Mouse (Mus musculus) cerebellum, adult 11 months (tissue): Measurements from ENCODE around the gene Pfkfb2.
"Not testable (repeated sequence)": the region's sequence is repeated elsewhere in the genome, so short reads cannot be mapped to it uniquely, and the experiment has no call there.

Experiments used
- DNase-seq: peaks from one replicate; pipeline ENCODE4 v3.0.0; 2022

Gene Pfkfb2

GRCm38 (mm10) chr1:130681656-130682413 lies 47.2 kb downstream of the Pfkfb2 start:
- no peak for DNase-seq

DNA sequence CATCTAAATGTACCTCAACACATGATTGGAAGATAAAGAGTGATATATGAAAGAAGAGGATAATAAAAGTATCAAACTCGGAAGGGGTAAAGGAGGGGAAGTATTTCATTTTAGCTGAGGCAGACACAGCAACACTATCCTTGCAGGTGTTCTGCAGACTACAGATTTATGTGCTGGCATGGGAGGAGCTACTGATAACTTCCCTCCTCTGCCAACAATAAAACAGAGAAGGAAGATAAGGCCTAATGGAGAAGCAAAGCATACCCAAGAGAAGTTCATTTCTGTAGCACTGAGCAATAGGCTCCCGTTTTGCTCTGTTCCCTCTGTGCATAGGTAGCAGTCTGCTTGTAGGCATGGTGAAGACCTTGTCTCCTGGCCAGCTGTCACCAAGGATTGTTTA lies 48.0 kb downstream of the Pfkfb2 start:
- no peak for DNase-seq

- DNase-seq: no peak
Observed at GRCm38 (mm10) chr1:130678551-130678950, 50.5 kb downstream of the Pfkfb2 start.

GRCm38 (mm10) chr1:130663576-130663975 lies 65.5 kb downstream of the Pfkfb2 start:
- not testable (repeated sequence) for DNase-seq

- no peak for DNase-seq
Observed at GRCm38 (mm10) chr1:130661454-130661853, 67.6 kb downstream of the Pfkfb2 start, which contains the start of gene C4bp. C4bp (minus strand) TSS chr1:130661632.

- peak; percentile 0 for DNase-seq
Observed at GRCm38 (mm10) chr1:130659641-130660040, 69.4 kb downstream of the Pfkfb2 start.

GRCm38 (mm10) chr1:130644103-130644502 lies 85.0 kb downstream of the Pfkfb2 start:
- no peak for DNase-seq

DNA sequence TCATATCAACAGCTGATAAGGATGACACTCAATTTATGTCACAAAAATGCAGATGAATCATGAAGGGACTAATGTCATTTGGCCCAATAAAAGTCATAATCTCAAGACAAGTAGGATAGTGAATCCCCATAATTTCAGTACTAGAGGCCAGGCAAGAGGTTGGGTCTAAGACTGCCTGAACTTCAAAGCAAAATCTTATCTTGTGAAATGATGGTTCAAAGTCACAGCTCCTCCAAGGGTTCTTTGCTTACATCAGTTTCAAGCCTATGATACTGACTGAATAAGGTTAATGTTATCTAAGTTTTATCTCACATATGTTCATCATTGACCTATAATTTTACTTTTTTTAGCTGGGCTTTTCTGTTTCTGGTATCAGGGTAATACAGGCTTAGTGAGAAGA lies 88.1 kb downstream of the Pfkfb2 start:
- no peak for DNase-seq
